Mouse (Mus musculus) forebrain, embryonic 10.5 days (tissue): ENCODE data around the gene Rfc2. TPM values are rescaled to one million over a fixed set of nuclear protein-coding genes. Genes with fewer than 3 reads are reported as not detected.
A peak's percentile ranks its signal among the peaks of the same experiment; 100 is the strongest.

Source experiments
- DNase-seq: peaks from one replicate; pipeline ENCODE4 v3.0.0-alpha.2; 2017; ENCODE audit warnings: low spot score; ENCODE audit errors: extremely low spot score
- H3K27ac ChIP-seq: fragments of 300-500 bp; sonication (generic); 2 replicates; pipeline ENCODE4 v1.5.1; 2016; ENCODE audit warnings: mild to moderate bottlenecking
- H3K27me3 ChIP-seq: fragments of 300-500 bp; sonication (generic); 2 replicates; pipeline ENCODE4 v1.6.1; 2016; ENCODE audit warnings: mild to moderate bottlenecking; ENCODE audit not compliant: poor library complexity, severe bottlenecking
- H3K36me3 ChIP-seq: fragments of 300-500 bp; sonication (generic); replicated peaks from 2 replicates; pipeline ENCODE4 v1.6.1; 2016; ENCODE audit warnings: mild to moderate bottlenecking, moderate library complexity
- H3K4me1 ChIP-seq: fragments of 300-500 bp; sonication (generic); 2 replicates; pipeline ENCODE4 v1.6.1; 2016
- H3K4me3 ChIP-seq: fragments of 300-500 bp; sonication (generic); 2 replicates; pipeline ENCODE4 v1.5.1; 2016; ENCODE audit warnings: mild to moderate bottlenecking, moderate library complexity
- H3K9me3 ChIP-seq: fragments of 300-500 bp; sonication (generic); 2 replicates; pipeline ENCODE4 v1.6.1; 2016; ENCODE audit warnings: mild to moderate bottlenecking, moderate library complexity
- WGBS: fragments of 180-500 bp; shearing (Covaris S2); methylation state at CpG from one replicate; pipeline ENCODE4 v1.1.7; 2016; 5-methylcytosine and 5-hydroxymethylcytosine counted together
- polyA plus RNA-seq: library from polyadenylated mRNA; unstranded; fragments of >200 nt; fragmentation: Nextera tagmentation; extraction: Ambion mirVana; gene quantifications from 2 replicates; pipeline ENCODE4 v1.2.1, GENCODE M21; 2016

The Rfc2 gene
- polyA plus RNA-seq, 1 experiment from 2014 or later = 440 TPM

GRCm38 (mm10) chr5:134617071-134617470 is 35.9 kb downstream of the Rfc2 start:
- Histone ChIP-seq H3K4me1 (peaks cover 2% of the 10 kb centered on the region; the same call in 1 of the 2 replicates), H3K27ac (no peak overlapping the region), H3K9me3 (no peaks in the 10 kb centered on the region), H3K4me3 (no peak overlapping the region), H3K27me3 (no peaks in the 10 kb centered on the region), H3K36me3 (peaks cover 80% of the 10 kb centered on the region)
- peak; percentile 43 for DNase-seq
- 57% methylated on average over 3 of the region's 3 CpGs for WGBS

DNA sequence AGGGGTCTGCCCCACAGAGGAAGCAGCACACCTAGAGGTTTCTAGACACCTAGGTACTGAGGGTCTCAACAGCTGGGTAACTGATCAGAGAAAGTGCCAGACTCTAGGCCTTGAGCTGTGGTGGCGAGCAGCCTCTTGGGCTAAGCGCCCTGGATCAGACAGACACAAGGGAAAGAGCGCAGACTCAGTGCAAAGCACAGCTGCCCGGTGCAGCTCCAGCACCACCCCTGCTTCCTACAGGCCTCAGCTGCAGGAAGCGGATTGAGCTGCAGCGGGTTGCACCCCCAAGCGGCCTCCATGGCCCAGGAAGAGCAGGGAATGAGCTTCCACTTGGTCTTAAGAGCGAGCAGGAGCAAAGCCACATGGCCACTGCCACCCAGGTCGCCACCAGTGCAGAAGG is 39.3 kb downstream of the Rfc2 start:
- Histone ChIP-seq H3K36me3 (peaks cover 100% of the 10 kb centered on the region), H3K27ac (no peak overlapping the region), H3K4me1 (no peaks in the 10 kb centered on the region), H3K27me3 (no peaks in the 10 kb centered on the region), H3K9me3 (no peaks in the 10 kb centered on the region), H3K4me3 (no peak overlapping the region)
- WGBS = 97% methylated on average over 9 of the region's 9 CpGs
- no peak for DNase-seq

DNA sequence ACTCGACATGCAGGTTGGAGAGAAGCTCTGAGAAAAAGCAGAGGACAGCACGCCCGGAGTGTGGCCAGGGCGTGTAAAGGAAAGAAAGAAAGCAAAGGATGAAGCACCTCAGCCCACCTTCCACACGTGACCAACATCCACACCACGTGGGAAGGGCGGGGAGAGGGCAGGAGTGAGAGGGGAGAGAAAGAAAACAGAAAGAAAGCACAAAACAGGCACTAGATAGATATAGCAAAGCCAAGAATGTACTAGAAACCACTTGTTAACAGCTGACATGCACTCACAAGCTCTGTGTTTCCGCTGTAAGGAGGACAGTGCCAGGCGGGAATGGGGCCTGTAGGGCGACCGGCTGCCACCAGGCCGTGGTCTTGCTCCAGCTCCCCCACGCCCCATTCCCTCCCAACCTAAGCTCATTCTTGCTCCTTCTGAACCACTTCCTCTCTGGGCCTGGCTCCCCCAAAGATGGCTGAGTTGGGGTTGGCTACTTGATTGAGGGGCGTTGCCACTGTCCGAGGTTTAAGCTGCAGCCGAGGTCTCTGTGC is 40.0 kb downstream of the Rfc2 start:
- H3K36me3 ChIP-seq = peaks cover 100% of the 10 kb centered on the region
- no peaks in the 10 kb centered on the region for H3K9me3 ChIP-seq
- WGBS = 93% methylated on average over 16 of the region's 16 CpGs
- H3K4me3 ChIP-seq = no peak overlapping the region
- H3K4me1 ChIP-seq = no peaks in the 10 kb centered on the region
- no peak overlapping the region for H3K27ac ChIP-seq
- H3K27me3 ChIP-seq = no peaks in the 10 kb centered on the region
- DNase-seq = no peak

- no peak for DNase-seq
- Histone ChIP-seq H3K36me3 (peaks cover 100% of the 10 kb centered on the region), H3K27me3 (no peaks in the 10 kb centered on the region), H3K4me3 (no peak overlapping the region), H3K4me1 (no peaks in the 10 kb centered on the region), H3K27ac (no peak overlapping the region), H3K9me3 (no peaks in the 10 kb centered on the region)
- WGBS = 95% methylated on average over 2 of the region's 2 CpGs
These were observed 40.9 kb downstream of the Rfc2 start for GRCm38 (mm10) chr5:134622069-134622468.

DNA sequence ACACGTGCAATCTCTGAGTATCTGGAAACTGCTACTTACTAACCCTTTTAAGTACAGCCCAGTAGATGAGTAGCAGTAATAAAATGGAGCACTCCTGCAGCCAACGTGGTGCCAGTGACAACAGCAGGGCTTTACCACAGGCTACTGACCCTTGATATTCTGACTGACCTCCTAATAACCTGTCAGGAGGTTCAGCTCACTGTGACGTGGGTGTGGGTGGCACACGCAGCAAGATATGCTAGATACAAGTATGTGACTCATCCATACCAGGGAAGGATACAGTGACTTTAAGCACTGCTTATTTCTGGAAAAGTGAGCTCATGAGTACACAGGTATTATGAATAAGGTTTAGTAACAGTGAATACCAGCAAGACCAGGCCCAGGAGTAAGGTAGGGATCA is 48.3 kb downstream of the Rfc2 start:
- no peak for DNase-seq
- Histone ChIP-seq H3K4me3 (no peak overlapping the region), H3K9me3 (no peaks in the 10 kb centered on the region), H3K27ac (no peak overlapping the region), H3K27me3 (no peaks in the 10 kb centered on the region), H3K4me1 (no peaks in the 10 kb centered on the region), H3K36me3 (peaks cover 99% of the 10 kb centered on the region)
- WGBS = 89% methylated on average over 4 of the region's 4 CpGs

DNA sequence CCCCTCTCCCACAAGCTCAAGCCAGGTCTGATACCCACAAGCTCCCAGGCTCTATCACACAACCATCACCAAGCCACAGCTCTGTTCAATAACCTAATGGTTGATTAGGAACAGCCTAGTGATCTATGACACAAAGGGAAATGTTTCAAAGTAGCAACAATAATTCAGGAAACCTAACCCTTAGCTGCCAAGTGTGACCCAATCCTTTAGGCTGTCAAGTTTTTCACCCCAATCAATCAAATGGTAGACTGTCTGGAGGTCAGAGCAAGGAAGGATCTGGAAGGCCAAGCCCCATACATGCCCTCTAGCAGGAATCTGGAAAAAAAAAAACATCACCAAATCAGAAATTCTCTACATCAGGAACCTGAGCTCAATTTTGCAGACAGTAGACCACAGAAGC is 49.7 kb downstream of the Rfc2 start:
- Histone ChIP-seq H3K4me3 (no peak overlapping the region), H3K27ac (no peak overlapping the region), H3K4me1 (no peaks in the 10 kb centered on the region), H3K9me3 (no peaks in the 10 kb centered on the region), H3K27me3 (no peaks in the 10 kb centered on the region), H3K36me3 (peaks cover 99% of the 10 kb centered on the region)
- DNase-seq = no peak

GRCm38 (mm10) chr5:134632841-134633240 is 51.7 kb downstream of the Rfc2 start:
- Histone ChIP-seq H3K9me3 (no peaks in the 10 kb centered on the region), H3K4me1 (peaks cover 6% of the 10 kb centered on the region), H3K36me3 (peaks cover 96% of the 10 kb centered on the region), H3K27ac (no peak overlapping the region), H3K27me3 (no peaks in the 10 kb centered on the region), H3K4me3 (no peak overlapping the region)
- DNase-seq = no peak
- WGBS = 79% methylated on average over 2 of the region's 2 CpGs

GRCm38 (mm10) chr5:134637820-134638367 is 56.7 kb downstream of the Rfc2 start:
- peaks cover 18% of the 10 kb centered on the region for H3K4me1 ChIP-seq
- DNase-seq = no peak
- peaks cover 47% of the 10 kb centered on the region for H3K36me3 ChIP-seq
- peak overlapping the region; percentile 99 for H3K27ac ChIP-seq
- WGBS = 40% methylated on average over 5 of the region's 5 CpGs
- H3K27me3 ChIP-seq = no peaks in the 10 kb centered on the region
- peak overlapping the region; percentile 99 for H3K4me3 ChIP-seq
- H3K9me3 ChIP-seq = no peaks in the 10 kb centered on the region

GRCm38 (mm10) chr5:134638461-134639268 is 57.5 kb downstream of the Rfc2 start:
- H3K9me3 ChIP-seq = no peaks in the 10 kb centered on the region
- H3K27me3 ChIP-seq = no peaks in the 10 kb centered on the region
- peaks cover 39% of the 10 kb centered on the region for H3K36me3 ChIP-seq
- WGBS = under 1% methylated on average over 85 of the region's 85 CpGs
- peak overlapping the region; percentile 99 for H3K4me3 ChIP-seq
- H3K4me1 ChIP-seq = peaks cover 18% of the 10 kb centered on the region
- peak overlapping the region; percentile 99 for H3K27ac ChIP-seq
- DNase-seq = no peak

DNA sequence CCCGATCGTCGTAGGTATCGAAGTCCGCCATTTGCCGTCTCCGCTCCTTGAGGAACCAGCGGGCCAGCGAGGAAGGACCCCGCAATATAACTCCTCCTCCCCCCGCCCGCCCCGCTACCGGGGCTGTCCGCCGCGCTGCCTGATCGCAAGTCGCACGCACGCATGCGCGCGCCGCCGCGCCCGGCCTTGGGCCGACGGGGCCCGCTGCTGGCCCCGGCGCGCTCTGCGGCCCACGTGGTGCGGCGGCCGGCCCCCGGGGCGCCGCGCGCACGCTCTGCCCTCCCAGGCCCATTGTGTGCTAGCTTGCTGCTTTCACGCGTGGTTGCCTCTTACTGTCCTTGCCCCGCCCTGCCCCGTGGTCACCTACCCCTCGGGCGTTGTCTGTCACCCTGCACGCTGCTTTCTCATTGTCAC is 58.1 kb downstream of the Rfc2 start, which contains the start of gene Eif4h:
Gene Eif4h (minus strand): TSS at position 222 of the 414 bp plus-strand sequence.
- Histone ChIP-seq H3K36me3 (peaks cover 33% of the 10 kb centered on the region), H3K27me3 (no peaks in the 10 kb centered on the region)
- under 1% methylated on average over 52 of the region's 52 CpGs for WGBS

GRCm38 (mm10) chr5:134640371-134640770 is 59.2 kb downstream of the Rfc2 start:
- no peaks in the 10 kb centered on the region for H3K27me3 ChIP-seq
- DNase-seq = no peak
- no peaks in the 10 kb centered on the region for H3K9me3 ChIP-seq
- no peak overlapping the region for H3K4me3 ChIP-seq
- peaks cover 18% of the 10 kb centered on the region for H3K4me1 ChIP-seq
- 91% methylated on average over 3 of the region's 3 CpGs for WGBS
- no peak overlapping the region for H3K27ac ChIP-seq
- peaks cover 22% of the 10 kb centered on the region for H3K36me3 ChIP-seq

More for the DNA sequence above, 58.1 kb downstream of the Rfc2 start, which contains the start of gene Eif4h:
- Histone ChIP-seq H3K9me3 (no peaks in the 10 kb centered on the region), H3K4me1 (peaks cover 18% of the 10 kb centered on the region), H3K4me3 (peak within 1 kb of the TSS; percentile 99), H3K27ac (peak within 1 kb of the TSS; percentile 99)
- DNase-seq = peak; percentile 95

GRCm38 (mm10) chr5:134644121-134644520 is 63.0 kb downstream of the Rfc2 start:
- DNase-seq = no peak
- Histone ChIP-seq H3K27me3 (no peaks in the 10 kb centered on the region), H3K4me3 (no peak overlapping the region), H3K9me3 (no peaks in the 10 kb centered on the region), H3K36me3 (no peaks in the 10 kb centered on the region), H3K4me1 (peaks cover 9% of the 10 kb centered on the region), H3K27ac (no peak overlapping the region)
- WGBS = 79% methylated on average over 1 of the region's 1 CpGs

DNA sequence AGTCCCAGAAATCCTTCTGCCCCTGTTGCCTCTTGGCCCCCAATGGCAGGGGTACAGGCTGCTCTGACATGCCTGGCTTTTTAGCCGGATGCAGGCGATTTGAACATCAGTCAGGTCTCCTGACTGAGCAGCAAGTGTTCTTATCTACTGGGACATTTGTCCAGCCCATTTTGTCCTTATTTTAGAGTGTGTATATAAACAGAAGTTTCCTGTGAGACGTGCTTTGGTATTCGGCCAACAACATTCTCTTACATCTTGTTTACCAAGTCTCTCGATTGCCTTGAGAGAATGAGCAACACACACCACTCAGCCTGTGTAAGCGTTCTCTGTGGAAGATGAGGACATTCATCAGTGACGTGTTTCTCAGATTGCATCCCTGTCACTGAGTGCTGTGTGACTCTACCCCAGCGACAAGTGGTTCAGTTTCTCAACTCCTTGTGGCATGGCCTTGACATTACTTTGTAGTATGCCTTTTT is 63.5 kb downstream of the Rfc2 start:
- H3K27ac ChIP-seq = no peak overlapping the region
- H3K4me1 ChIP-seq = peaks cover 5% of the 10 kb centered on the region
- no peaks in the 10 kb centered on the region for H3K9me3 ChIP-seq
- no peaks in the 10 kb centered on the region for H3K36me3 ChIP-seq
- WGBS = 83% methylated on average over 8 of the region's 8 CpGs
- H3K4me3 ChIP-seq = no peak overlapping the region
- H3K27me3 ChIP-seq = no peaks in the 10 kb centered on the region
- no peak for DNase-seq
